In the genomic region with DNA sequence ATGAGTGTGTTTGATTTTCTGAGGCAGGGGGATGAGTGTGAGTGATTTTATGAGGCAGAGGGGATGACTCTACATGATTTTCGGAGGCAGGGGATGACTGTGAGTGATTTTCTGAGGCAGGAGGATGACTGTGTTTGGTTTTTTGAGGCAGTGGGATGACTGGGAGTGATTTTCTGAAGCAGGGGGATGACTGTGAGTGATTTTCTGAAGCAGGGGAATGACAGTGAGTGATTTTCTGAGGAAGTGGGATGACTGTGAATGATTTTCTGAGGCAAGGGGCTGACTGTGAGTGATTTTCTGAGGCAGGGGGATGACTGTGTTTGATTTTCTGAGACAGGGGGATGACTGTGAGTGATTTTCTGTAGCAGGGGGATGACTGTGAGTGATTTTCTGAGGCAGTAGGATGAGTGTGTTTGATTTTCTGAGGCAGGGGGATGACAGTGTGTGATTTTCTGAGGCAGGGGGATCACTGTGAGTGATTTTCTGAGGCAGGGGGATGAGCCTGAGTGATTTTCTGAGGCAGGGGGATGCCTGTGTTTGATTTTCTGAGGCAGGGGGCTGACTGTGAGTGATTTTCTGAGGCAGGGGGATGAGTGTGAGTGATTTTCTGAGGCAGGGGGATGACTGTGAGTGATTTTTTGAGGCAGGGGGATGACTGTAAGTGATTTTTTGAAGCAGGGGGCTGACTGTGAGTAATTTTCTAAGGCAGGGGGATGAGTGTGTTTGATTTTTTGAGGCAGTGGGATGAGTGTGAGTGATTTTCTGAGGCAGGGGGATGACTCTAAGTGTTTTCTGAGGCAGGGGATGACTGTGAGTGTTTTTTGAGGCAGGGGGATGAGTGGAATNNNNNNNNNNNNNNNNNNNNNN, we compare ENCODE assay signal across 8 mouse cellular contexts. TPM values are rescaled to one million over a fixed set of nuclear protein-coding genes. Genes with fewer than 3 reads are reported as not detected.
A peak's percentile ranks its signal among the peaks of the same experiment; 100 is the strongest.
DNase-seq lines count a peak whose midpoint lies in the region; ATAC-seq and TF ChIP-seq lines count a peak whose summit lies in the region.

No protein-coding gene starts in this region.

- no peak overlapping the region for H3K27ac ChIP-seq in intestine, embryonic 14.5 days (ENCODE audit: low read depth)
- H3K27ac ChIP-seq in intestine, embryonic 15.5 days = no peak overlapping the region
- H3K27ac ChIP-seq in neural tube, embryonic 11.5 days (ENCODE audit: low read depth, low read length) = no peak overlapping the region
- no peak overlapping the region for H3K27ac ChIP-seq in cerebellum, adult 2 months (ENCODE audit: insufficient read depth, low read length)

- peak; percentile 92 for DNase-seq in intestine, embryonic 14.5 days (ENCODE audit: low spot score)
- DNase-seq in NIH3T3 (ENCODE audit: low read depth) = peak; percentile 65
- peak; percentile 43 for DNase-seq in kidney, postnatal 14 days
- peak; percentile 66 for DNase-seq in neural tube, embryonic 11.5 days (ENCODE audit: low spot score)
- DNase-seq in cerebellum, adult 11-12 months = no peak
- no peak for DNase-seq in cerebellum, adult 2 months

- no peak for TF ChIP-seq CTCF in cerebellum, adult 2 months (IDR thresholded peaks at IDR 0.05; ENCODE audit: borderline replicate concordance, insufficient read depth, low read depth, low read length)

- no peak overlapping the region for H3K4me3 ChIP-seq in intestine, embryonic 14.5 days (ENCODE audit: low read depth, low read length)
- no peak overlapping the region for H3K4me3 ChIP-seq in intestine, embryonic 15.5 days (replicated peaks)
- H3K4me3 ChIP-seq in neural tube, embryonic 11.5 days (ENCODE audit: low read depth, low read length) = no peak overlapping the region
- H3K4me3 ChIP-seq in cerebellum, adult 2 months (replicated peaks; ENCODE audit: insufficient read depth, low read depth, low read length) = no peak overlapping the region

- H3K9me3 ChIP-seq in intestine, embryonic 14.5 days (ENCODE audit: control insufficient read depth, low read length) = peaks cover 9% of the 10 kb centered on the region
- H3K9me3 ChIP-seq in intestine, embryonic 15.5 days = peaks cover 11% of the 10 kb centered on the region
- H3K9me3 ChIP-seq in neural tube, embryonic 11.5 days (ENCODE audit: control insufficient read depth, low read length) = 0 out of 2 replicates have a peak, but pooled peaks cover 9% of the 10 kb centered on the region

- TF ChIP-seq POLR2A in cerebellum, adult 2 months (IDR thresholded peaks at IDR 0.05; ENCODE audit: borderline replicate concordance, insufficient read depth, low read length) = no peak

- H3K4me1 ChIP-seq in intestine, embryonic 14.5 days (replicated peaks; ENCODE audit: control insufficient read depth, insufficient read depth, low read length) = no peaks in the 10 kb centered on the region
- H3K4me1 ChIP-seq in intestine, embryonic 15.5 days (replicated peaks) = no peaks in the 10 kb centered on the region
- no peaks in the 10 kb centered on the region for H3K4me1 ChIP-seq in neural tube, embryonic 11.5 days (ENCODE audit: control insufficient read depth, insufficient read depth, low read length)
- H3K4me1 ChIP-seq in cerebellum, adult 2 months (ENCODE audit: control insufficient read depth, insufficient read depth, low read length) = no peaks in the 10 kb centered on the region

- WGBS in intestine, embryonic 14.5 days = 61% methylated on average over 1 of the region's 1 CpGs
- WGBS in intestine, embryonic 15.5 days = 49% methylated on average over 1 of the region's 1 CpGs
- WGBS in neural tube, embryonic 11.5 days = 65% methylated on average over 1 of the region's 1 CpGs
- 46% methylated on average over 1 of the region's 1 CpGs for WGBS in cerebellum, adult 2 months

- no peak overlapping the region for H3K4me2 ChIP-seq in intestine, embryonic 14.5 days (ENCODE audit: low read length)
- H3K4me2 ChIP-seq in intestine, embryonic 15.5 days (replicated peaks) = no peak overlapping the region
- H3K4me2 ChIP-seq in neural tube, embryonic 11.5 days (ENCODE audit: low read depth) = no peak overlapping the region

- H3K9ac ChIP-seq in intestine, embryonic 14.5 days (ENCODE audit: low read length) = no peak overlapping the region
- no peak overlapping the region for H3K9ac ChIP-seq in intestine, embryonic 15.5 days
- H3K9ac ChIP-seq in neural tube, embryonic 11.5 days (ENCODE audit: low read length) = no peak overlapping the region

- H3K36me3 ChIP-seq in intestine, embryonic 14.5 days (ENCODE audit: control insufficient read depth, insufficient read depth, low read length) = no peaks in the 10 kb centered on the region
- no peaks in the 10 kb centered on the region for H3K36me3 ChIP-seq in intestine, embryonic 15.5 days
- no peaks in the 10 kb centered on the region for H3K36me3 ChIP-seq in neural tube, embryonic 11.5 days (ENCODE audit: control insufficient read depth, insufficient read depth, low read length)

- peak; percentile 64; the same call in 1 of the 2 replicates for ATAC-seq in intestine, embryonic 14.5 days (replicated peaks; ENCODE audit: low FRiP score, low TSS enrichment, low read depth)
- no peak for ATAC-seq in intestine, embryonic 15.5 days
- peak; percentile 77 for ATAC-seq in erythroblast, adult 5-6 weeks (replicated peaks; ENCODE audit: low FRiP score, poor library complexity, severe bottlenecking)
- peak; percentile 41; the same call in 1 of the 2 replicates for ATAC-seq in neural tube, embryonic 11.5 days (ENCODE audit: insufficient read depth, low FRiP score, low TSS enrichment)

- H3K27me3 ChIP-seq in intestine, embryonic 14.5 days (replicated peaks; ENCODE audit: control insufficient read depth, insufficient read depth, low read length) = no peaks in the 10 kb centered on the region
- no peaks in the 10 kb centered on the region for H3K27me3 ChIP-seq in intestine, embryonic 15.5 days (replicated peaks)
- no peaks in the 10 kb centered on the region for H3K27me3 ChIP-seq in neural tube, embryonic 11.5 days (ENCODE audit: control insufficient read depth, insufficient read depth, low read length)
- no peaks in the 10 kb centered on the region for H3K27me3 ChIP-seq in cerebellum, adult 2 months (ENCODE audit: control insufficient read depth, insufficient read depth, low read length)

RNA-seq across cellular contexts. Expression of a gene that starts 55.1 kb away (rescaled TPM):
- 8.9 and 9.3 TPM in 2 replicates for polyA plus RNA-seq in intestine, embryonic 14.5 days (2014; fragmentation: Nextera tagmentation; extraction: Ambion mirVana)
- polyA plus RNA-seq in intestine, embryonic 15.5 days (2015; fragmentation: Nextera tagmentation; extraction: Ambion mirVana) = 14.5 and 15.3 TPM in 2 replicates
- 1.2 and 1.7 TPM in 2 replicates for total RNA-seq in erythroblast, adult 5-6 weeks (2015; ENCODE audit: low replicate concordance)
- total RNA-seq in erythroblast, adult 5-6 weeks (2017; ENCODE audit: low replicate concordance) = 2.0 and 5.9 TPM in 2 replicates
- 3.5 and 4.9 TPM in 2 replicates for polyA plus RNA-seq in neural tube, embryonic 11.5 days (2014; fragmentation: Nextera tagmentation; extraction: Ambion mirVana)
- polyA plus RNA-seq in cerebellum, adult 2 months (2012; rRNA removed) = 17.3 and 18.0 TPM in 2 replicates

Comparison
In these comparisons a context has a peak if more than half of its experiments do, and no peak if none do; other contexts are left out.
1. DNase-seq: peak in intestine, embryonic 14.5 days (single experiment), NIH3T3 (single experiment), kidney, postnatal 14 days (single experiment) and neural tube, embryonic 11.5 days (single experiment); none in cerebellum, adult 11-12 months (single experiment) and cerebellum, adult 2 months (0 of 2).